Mouse (Mus musculus) cerebellum, postnatal 36 days (tissue): ENCODE measurements around the gene Ankrd44.
A peak's percentile ranks its signal among the peaks of the same experiment; 100 is the strongest.

Source experiments
- DNase-seq, 2 experiments: peaks; one replicate each; pipeline ENCODE4 v3.0.0; 2021 to 2022; ENCODE audit warnings: mixed read lengths in 2 of 2

The Ankrd44 gene

GRCm38 (mm10) chr1:54702918-54703317 is 223.3 kb downstream of the Ankrd44 start:
- no peak for DNase-seq

GRCm38 (mm10) chr1:54695396-54695795 is 230.8 kb downstream of the Ankrd44 start:
- no peak for DNase-seq

- no peak for DNase-seq
Measured at GRCm38 (mm10) chr1:54691824-54692223, 234.4 kb downstream of the Ankrd44 start.

- no peak for DNase-seq
Measured at GRCm38 (mm10) chr1:54690291-54690965, 235.8 kb downstream of the Ankrd44 start.

GRCm38 (mm10) chr1:54688441-54688840 is 237.7 kb downstream of the Ankrd44 start:
- no peak for DNase-seq

GRCm38 (mm10) chr1:54684316-54684715 is 241.9 kb downstream of the Ankrd44 start:
- DNase-seq, result no peak

- DNase-seq, result no peak
Measured at GRCm38 (mm10) chr1:54679556-54679955, 246.6 kb downstream of the Ankrd44 start.

GRCm38 (mm10) chr1:54678037-54678436 is 248.2 kb downstream of the Ankrd44 start:
- no peak for DNase-seq

GRCm38 (mm10) chr1:54675478-54675877 is 250.7 kb downstream of the Ankrd44 start:
- DNase-seq, result no peak

- no peak for DNase-seq
Measured at GRCm38 (mm10) chr1:54667991-54668390, 258.2 kb downstream of the Ankrd44 start.

- peak; percentile 10 to 30 for DNase-seq
Measured at GRCm38 (mm10) chr1:54665582-54666405, 260.4 kb downstream of the Ankrd44 start.

- no peak for DNase-seq
Measured at GRCm38 (mm10) chr1:54665095-54665494, 261.1 kb downstream of the Ankrd44 start.

- DNase-seq, result no peak
Measured at GRCm38 (mm10) chr1:54660674-54661073, 265.5 kb downstream of the Ankrd44 start.

GRCm38 (mm10) chr1:54658558-54658957 is 267.6 kb downstream of the Ankrd44 start:
- no peak for DNase-seq

- no peak for DNase-seq
Measured at GRCm38 (mm10) chr1:54648237-54648636, 277.9 kb downstream of the Ankrd44 start.

GRCm38 (mm10) chr1:54647335-54647745 is 278.8 kb downstream of the Ankrd44 start:
- DNase-seq, result no peak

- DNase-seq, result no peak
Measured at GRCm38 (mm10) chr1:54640184-54640795, 285.9 kb downstream of the Ankrd44 start.

- DNase-seq, result peak; percentile 5 to 19
Measured at GRCm38 (mm10) chr1:54639506-54640078, 286.6 kb downstream of the Ankrd44 start.

- no peak for DNase-seq
Measured at GRCm38 (mm10) chr1:54639076-54639475, 287.1 kb downstream of the Ankrd44 start.

GRCm38 (mm10) chr1:54637340-54637739 is 288.8 kb downstream of the Ankrd44 start:
- DNase-seq, result no peak

- DNase-seq, result no peak
Measured at GRCm38 (mm10) chr1:54629106-54629505, 297.1 kb downstream of the Ankrd44 start.

GRCm38 (mm10) chr1:54614963-54615362 is 311.2 kb downstream of the Ankrd44 start:
- DNase-seq, result no peak

- DNase-seq, result no peak
Measured at GRCm38 (mm10) chr1:54612344-54612743, 313.8 kb downstream of the Ankrd44 start.
